Comparison of ENCODE assay signal across 8 mouse cellular contexts in genomic region chr17:35164568-35165450, GRCm38 (mm10). TPM values are rescaled to one million over a fixed set of nuclear protein-coding genes. Genes with fewer than 3 reads are reported as not detected.
DNase-seq lines count a peak whose midpoint lies in the region; ATAC-seq lines count a peak whose summit lies in the region.

Gene Prrc2a (minus strand): TSS chr17:35164897.

- peak; percentile 85 for ATAC-seq in megakaryocyte progenitor cell, adult 5-6 weeks (replicated peaks; ENCODE audit: poor library complexity)

- DNase-seq in adipocyte (ENCODE audit: low spot score): peak; percentile 100
- DNase-seq in embryo, embryonic 10 days (ENCODE audit: low spot score): peak; percentile 100
- peak; percentile 96 for DNase-seq in gastrocnemius, postnatal 10 days
- DNase-seq in induced T-regulatory cell, adult 2 months (ENCODE audit: low read depth): peak; percentile 99
- peak; percentile 99 for DNase-seq in left cerebral cortex, adult 9 months (ENCODE audit: low spot score in 2 of 2)
- DNase-seq in right cerebral cortex, postnatal 14 days: peak; percentile 99
- peak; percentile 95 to 98 for DNase-seq in urinary bladder, postnatal 36 days (ENCODE audit: low spot score in 2 of 2)

RNA-seq across cellular contexts. Expression of gene Prrc2a, which starts in this region (rescaled TPM):
- total RNA-seq in gastrocnemius, postnatal 10 days (2021): 100 to 1,000 TPM; 128 to 149 TPM
- total RNA-seq in megakaryocyte progenitor cell, adult 5-6 weeks (2015): 228 and 262 TPM in 2 replicates
- 59.6 and 63.9 TPM in 2 replicates for total RNA-seq in megakaryocyte progenitor cell, adult 5-6 weeks (2017)

Comparison
In these comparisons a context has a peak if more than half of its experiments do, and no peak if none do; other contexts are left out.
1. Peak in every context shown above with its lines: DNase-seq and ATAC-seq.